Mouse (Mus musculus) forebrain, postnatal 0 days (tissue): ENCODE results near the gene Pdzk1. TPM values are rescaled to one million over a fixed set of nuclear protein-coding genes. Genes with fewer than 3 reads are reported as not detected.

Source experiments
- ATAC-seq: fragments of 200-750 bp; cut with Nextera tagmentation; 2 replicates; pipeline ENCODE4 v1.8.0; 2017; ENCODE audit warnings: mild to moderate bottlenecking, moderate library complexity
- DNase-seq: peaks from one replicate; pipeline ENCODE4 v3.0.0-alpha.2; 2015
- H3K27ac ChIP-seq: fragments of 300-500 bp; sonication (generic); 2 replicates; pipeline ENCODE4 v1.5.1; 2014; ENCODE audit warnings: low read depth, mild to moderate bottlenecking, antibody characterized with exemption, low read length, moderate library complexity, mixed read lengths
- H3K27me3 ChIP-seq: fragments of 300-500 bp; sonication (generic); 2 replicates; pipeline ENCODE4 v1.6.1; 2014; ENCODE audit warnings: mild to moderate bottlenecking, low read length, mixed read lengths; ENCODE audit not compliant: insufficient read depth
- H3K36me3 ChIP-seq: fragments of 300-500 bp; sonication (generic); 2 replicates; pipeline ENCODE4 v1.6.1; 2014; ENCODE audit warnings: mild to moderate bottlenecking, moderate library complexity; ENCODE audit not compliant: insufficient read depth
- H3K4me1 ChIP-seq: fragments of 300-500 bp; sonication (generic); 2 replicates; pipeline ENCODE4 v1.6.1; 2014; ENCODE audit warnings: antibody characterized with exemption; ENCODE audit not compliant: insufficient read depth
- H3K4me2 ChIP-seq: fragments of 300-500 bp; sonication (generic); 2 replicates; pipeline ENCODE4 v1.6.1; 2014; ENCODE audit warnings: low read depth, mild to moderate bottlenecking, moderate library complexity
- H3K4me3 ChIP-seq: fragments of 300-500 bp; sonication (generic); 2 replicates; pipeline ENCODE4 v1.5.1; 2014; ENCODE audit warnings: low read depth, low read length, mixed read lengths
- H3K9ac ChIP-seq: fragments of 300-500 bp; sonication (generic); 2 replicates; pipeline ENCODE4 v1.6.1; 2014; ENCODE audit warnings: mild to moderate bottlenecking
- H3K9me3 ChIP-seq: fragments of 300-500 bp; sonication (generic); 2 replicates; pipeline ENCODE4 v1.6.1; 2016; ENCODE audit warnings: low read length
- CTCF ChIP-seq: sonication (generic); IDR thresholded peaks from 2 replicates; pipeline ENCODE4 v1.5.1; 2016; ENCODE audit warnings: antibody characterized with exemption, control low read depth, low read depth
- WGBS: fragments of 180-500 bp; shearing (Covaris S2); extraction: QIAGEN DNeasy Blood & Tissue Kit; methylation state at CpG from one replicate; pipeline ENCODE4 v1.1.7; 2014; 5-methylcytosine and 5-hydroxymethylcytosine counted together
- polyA plus RNA-seq: library from polyadenylated mRNA; unstranded; fragments of >200 nt; fragmentation: Nextera tagmentation; extraction: Ambion mirVana; gene quantifications from 2 replicates; pipeline ENCODE4 v1.2.1, GENCODE M21; 2015
- total RNA-seq: library from RNA; depleted of rRNA; stranded (reverse); fragments of >200 nt; gene quantifications from 2 replicates; pipeline ENCODE4 v1.2.3, GENCODE M21; 2014

The Pdzk1 gene
- total and polyA plus RNA-seq, 2 experiments from 2014 or later, result 0.19 TPM; not detected in 1

GRCm38 (mm10) chr3:96811232-96811631 is 17.9 kb upstream of the Pdzk1 start:
- 93% methylated on average over 3 of the region's 3 CpGs for WGBS
- H3K36me3 ChIP-seq, result no peaks in the 10 kb centered on the region
- no peak overlapping the region for H3K4me2 ChIP-seq
- no peaks in the 10 kb centered on the region for H3K4me1 ChIP-seq
- no peak overlapping the region for H3K4me3 ChIP-seq
- no peak overlapping the region for H3K9ac ChIP-seq
- H3K27me3 ChIP-seq, result no peaks in the 10 kb centered on the region
- H3K27ac ChIP-seq, result no peak overlapping the region
- TF ChIP-seq CTCF, result no peak
- no peaks in the 10 kb centered on the region for H3K9me3 ChIP-seq
- DNase-seq, result no peak
- ATAC-seq, result no peak

GRCm38 (mm10) chr3:96812395-96813091 is 16.5 kb upstream of the Pdzk1 start:
- no peaks in the 10 kb centered on the region for H3K36me3 ChIP-seq
- peak; percentile 58 for TF ChIP-seq CTCF
- no peaks in the 10 kb centered on the region for H3K27me3 ChIP-seq
- H3K4me2 ChIP-seq, result peak overlapping the region; percentile 26; the same call in 1 of the 2 replicates
- ATAC-seq, result no peak
- DNase-seq, result peak; percentile 69
- no peaks in the 10 kb centered on the region for H3K4me1 ChIP-seq
- no peaks in the 10 kb centered on the region for H3K9me3 ChIP-seq
- WGBS, result 44% methylated on average over 20 of the region's 20 CpGs
- H3K27ac ChIP-seq, result no peak overlapping the region
- no peak overlapping the region for H3K9ac ChIP-seq
- no peak overlapping the region for H3K4me3 ChIP-seq

- DNase-seq, result peak; percentile 7
- Histone ChIP-seq H3K4me3 (no peak overlapping the region), H3K4me1 (no peaks in the 10 kb centered on the region), H3K4me2 (0 out of 2 replicates have a peak overlapping the region, but pooled peaks have one; percentile 26), H3K9me3 (no peaks in the 10 kb centered on the region), H3K9ac (no peak overlapping the region), H3K27ac (no peak overlapping the region), H3K27me3 (no peaks in the 10 kb centered on the region), H3K36me3 (no peaks in the 10 kb centered on the region)
- 35% methylated on average over 9 of the region's 9 CpGs for WGBS
- 0 out of 2 replicates have a peak, but pooled peaks have one; percentile 42 for ATAC-seq
- peak; percentile 42; the same call in 1 of the 2 replicates for TF ChIP-seq CTCF
Measured at GRCm38 (mm10) chr3:96813106-96813505, 16.0 kb upstream of the Pdzk1 start.

- Histone ChIP-seq H3K4me1 (no peaks in the 10 kb centered on the region), H3K36me3 (no peaks in the 10 kb centered on the region), H3K9ac (no peak overlapping the region), H3K9me3 (no peaks in the 10 kb centered on the region), H3K4me2 (no peak overlapping the region), H3K27ac (no peak overlapping the region), H3K4me3 (no peak overlapping the region), H3K27me3 (no peaks in the 10 kb centered on the region)
- TF ChIP-seq CTCF, result no peak
- 70% methylated on average over 7 of the region's 7 CpGs for WGBS
- ATAC-seq (no peak), DNase-seq (no peak)
Measured at GRCm38 (mm10) chr3:96813591-96814244, 15.4 kb upstream of the Pdzk1 start.

GRCm38 (mm10) chr3:96814342-96814741 is 14.7 kb upstream of the Pdzk1 start:
- TF ChIP-seq CTCF, result no peak
- Histone ChIP-seq H3K27ac (no peak overlapping the region), H3K4me3 (no peak overlapping the region), H3K9me3 (no peaks in the 10 kb centered on the region), H3K4me2 (no peak overlapping the region), H3K27me3 (no peaks in the 10 kb centered on the region), H3K4me1 (no peaks in the 10 kb centered on the region), H3K36me3 (no peaks in the 10 kb centered on the region), H3K9ac (no peak overlapping the region)
- 58% methylated on average over 6 of the region's 6 CpGs for WGBS
- no peak for DNase-seq
- ATAC-seq, result no peak

GRCm38 (mm10) chr3:96820116-96820915 is 8.8 kb upstream of the Pdzk1 start:
- no peak overlapping the region for H3K4me3 ChIP-seq
- H3K4me1 ChIP-seq, result no peaks in the 10 kb centered on the region

More at GRCm38 (mm10) chr3:96820116-96820915, 8.8 kb upstream of the Pdzk1 start:
- no peaks in the 10 kb centered on the region for H3K27me3 ChIP-seq
- H3K9me3 ChIP-seq, result no peaks in the 10 kb centered on the region
- no peak for TF ChIP-seq CTCF
- ATAC-seq (no peak), DNase-seq (no peak)
- no peaks in the 10 kb centered on the region for H3K36me3 ChIP-seq
- no peak overlapping the region for H3K27ac ChIP-seq
- 83% methylated on average over 6 of the region's 6 CpGs for WGBS
- no peak overlapping the region for H3K9ac ChIP-seq
- H3K4me2 ChIP-seq, result no peak overlapping the region
